Mouse (Mus musculus) forebrain, embryonic 16.5 days (tissue): ENCODE results near the gene Rasd2. TPM values are rescaled to one million over a fixed set of nuclear protein-coding genes. Genes with fewer than 3 reads are reported as not detected.
A peak's percentile ranks its signal among the peaks of the same experiment; 100 is the strongest.

Experiments
- ATAC-seq: fragments of 200-750 bp; cut with Nextera tagmentation; 2 replicates; pipeline ENCODE4 v1.8.0; 2017; ENCODE audit warnings: mild to moderate bottlenecking, moderate library complexity
- H3K27ac ChIP-seq: fragments of 300-500 bp; sonication (generic); 2 replicates; pipeline ENCODE4 v1.5.1; 2014; ENCODE audit warnings: low read length, control low read depth
- H3K27me3 ChIP-seq: fragments of 300-500 bp; sonication (generic); replicated peaks from 2 replicates; pipeline ENCODE4 v1.6.1; 2014; ENCODE audit warnings: low read length; ENCODE audit not compliant: control insufficient read depth, insufficient read depth
- H3K36me3 ChIP-seq: fragments of 300-500 bp; sonication (generic); 2 replicates; pipeline ENCODE4 v1.6.1; 2014; ENCODE audit not compliant: control insufficient read depth, insufficient read depth
- H3K4me1 ChIP-seq: fragments of 300-500 bp; sonication (generic); replicated peaks from 2 replicates; pipeline ENCODE4 v1.6.1; 2014; ENCODE audit warnings: low read length; ENCODE audit not compliant: control insufficient read depth, insufficient read depth
- H3K4me2 ChIP-seq: fragments of 300-500 bp; sonication (generic); 2 replicates; pipeline ENCODE4 v1.6.1; 2014; ENCODE audit warnings: mild to moderate bottlenecking, low read length, control low read depth
- H3K4me3 ChIP-seq: fragments of 300-500 bp; sonication (generic); replicated peaks from 2 replicates; pipeline ENCODE4 v1.5.1; 2014; ENCODE audit warnings: mild to moderate bottlenecking, low read length, control low read depth
- H3K9ac ChIP-seq: fragments of 300-500 bp; sonication (generic); replicated peaks from 2 replicates; pipeline ENCODE4 v1.6.1; 2014; ENCODE audit warnings: low read depth, low read length, control low read depth
- H3K9me3 ChIP-seq: fragments of 300-500 bp; sonication (generic); 2 replicates; pipeline ENCODE4 v1.6.1; 2016; ENCODE audit warnings: low read length; ENCODE audit not compliant: control insufficient read depth
- WGBS: fragments of 180-500 bp; shearing (Covaris S2); extraction: QIAGEN DNeasy Blood & Tissue Kit; methylation state at CpG from one replicate; pipeline ENCODE4 v1.1.7; 2014; 5-methylcytosine and 5-hydroxymethylcytosine counted together
- polyA plus RNA-seq: library from polyadenylated mRNA; unstranded; fragments of >200 nt; fragmentation: Nextera tagmentation; extraction: Ambion mirVana; gene quantifications from 2 replicates; pipeline ENCODE4 v1.2.1, GENCODE M21; 2015

Gene Rasd2
- 0.70 and 1.4 TPM in 2 replicates for polyA plus RNA-seq

- H3K4me1 ChIP-seq, result peaks cover 12% of the 10 kb centered on the region
- H3K27me3 ChIP-seq, result peaks cover 31% of the 10 kb centered on the region
- H3K4me2 ChIP-seq, result peak within 1 kb of the TSS; percentile 93
- 2% methylated on average over 41 of the region's 42 CpGs for WGBS
- H3K9me3 ChIP-seq, result no peaks in the 10 kb centered on the region
- ATAC-seq, result peak; percentile 4; the same call in 1 of the 2 replicates
- H3K27ac ChIP-seq, result no peak within 1 kb of the TSS
- peak within 1 kb of the TSS; percentile 53 for H3K4me3 ChIP-seq
- no peaks in the 10 kb centered on the region for H3K36me3 ChIP-seq
- peak within 1 kb of the TSS; percentile 49 for H3K9ac ChIP-seq
Measured at GRCm38 (mm10) chr8:75213686-75214085, at the start of gene Rasd2. Gene Rasd2, plus strand, starts transcription at chr8:75213944.

- 27% methylated on average over 5 of the region's 5 CpGs for WGBS
- Histone ChIP-seq H3K9ac (no peak overlapping the region), H3K27me3 (no peaks in the 10 kb centered on the region), H3K4me2 (no peak overlapping the region), H3K27ac (no peak overlapping the region), H3K36me3 (no peaks in the 10 kb centered on the region), H3K4me3 (no peak overlapping the region), H3K4me1 (no peaks in the 10 kb centered on the region), H3K9me3 (no peaks in the 10 kb centered on the region)
- peak; percentile 77 for ATAC-seq
Measured at GRCm38 (mm10) chr8:75169363-75169762, 44.4 kb upstream of the Rasd2 start.

GRCm38 (mm10) chr8:75172009-75172685 is 41.6 kb upstream of the Rasd2 start:
- Histone ChIP-seq H3K27me3 (no peaks in the 10 kb centered on the region), H3K4me2 (no peak overlapping the region), H3K4me1 (no peaks in the 10 kb centered on the region), H3K9ac (no peak overlapping the region), H3K4me3 (no peak overlapping the region), H3K36me3 (no peaks in the 10 kb centered on the region), H3K27ac (no peak overlapping the region), H3K9me3 (no peaks in the 10 kb centered on the region)
- ATAC-seq, result no peak
- WGBS, result 82% methylated on average over 6 of the region's 6 CpGs

GRCm38 (mm10) chr8:75193022-75193421 is 20.7 kb upstream of the Rasd2 start:
- H3K9me3 ChIP-seq, result no peaks in the 10 kb centered on the region
- H3K4me1 ChIP-seq, result no peaks in the 10 kb centered on the region
- no peak for ATAC-seq
- H3K27ac ChIP-seq, result no peak overlapping the region
- H3K4me2 ChIP-seq, result no peak overlapping the region
- no peaks in the 10 kb centered on the region for H3K36me3 ChIP-seq
- H3K9ac ChIP-seq, result no peak overlapping the region
- 88% methylated on average over 3 of the region's 3 CpGs for WGBS
- H3K4me3 ChIP-seq, result no peak overlapping the region
- H3K27me3 ChIP-seq, result no peaks in the 10 kb centered on the region

GRCm38 (mm10) chr8:75194473-75195071 is 19.2 kb upstream of the Rasd2 start:
- no peaks in the 10 kb centered on the region for H3K36me3 ChIP-seq
- H3K27me3 ChIP-seq, result no peaks in the 10 kb centered on the region
- H3K9ac ChIP-seq, result no peak overlapping the region
- no peaks in the 10 kb centered on the region for H3K9me3 ChIP-seq
- no peak for ATAC-seq
- H3K4me3 ChIP-seq, result no peak overlapping the region
- H3K4me1 ChIP-seq, result no peaks in the 10 kb centered on the region
- WGBS, result 43% methylated on average over 4 of the region's 4 CpGs
- no peak overlapping the region for H3K4me2 ChIP-seq
- no peak overlapping the region for H3K27ac ChIP-seq

GRCm38 (mm10) chr8:75197170-75197569 is 16.6 kb upstream of the Rasd2 start:
- Histone ChIP-seq H3K9ac (no peak overlapping the region), H3K4me1 (no peaks in the 10 kb centered on the region), H3K4me2 (no peak overlapping the region), H3K9me3 (no peaks in the 10 kb centered on the region), H3K36me3 (no peaks in the 10 kb centered on the region), H3K27me3 (no peaks in the 10 kb centered on the region), H3K4me3 (no peak overlapping the region), H3K27ac (no peak overlapping the region)
- no peak for ATAC-seq
- 83% methylated on average over 3 of the region's 3 CpGs for WGBS

- H3K27me3 ChIP-seq, result no peaks in the 10 kb centered on the region
- ATAC-seq, result no peak
- no peak overlapping the region for H3K4me3 ChIP-seq
- no peak overlapping the region for H3K27ac ChIP-seq
- H3K9me3 ChIP-seq, result no peaks in the 10 kb centered on the region
- no peaks in the 10 kb centered on the region for H3K4me1 ChIP-seq
- 76% methylated on average over 4 of the region's 4 CpGs for WGBS
- no peaks in the 10 kb centered on the region for H3K36me3 ChIP-seq
- H3K4me2 ChIP-seq, result no peak overlapping the region
- no peak overlapping the region for H3K9ac ChIP-seq
Measured at GRCm38 (mm10) chr8:75197862-75198261, 15.9 kb upstream of the Rasd2 start.

GRCm38 (mm10) chr8:75198300-75198699 is 15.4 kb upstream of the Rasd2 start:
- Histone ChIP-seq H3K9ac (no peak overlapping the region), H3K27ac (no peak overlapping the region), H3K4me2 (no peak overlapping the region), H3K27me3 (no peaks in the 10 kb centered on the region), H3K4me1 (no peaks in the 10 kb centered on the region), H3K4me3 (no peak overlapping the region), H3K36me3 (no peaks in the 10 kb centered on the region), H3K9me3 (no peaks in the 10 kb centered on the region)
- no peak for ATAC-seq

GRCm38 (mm10) chr8:75198988-75199765 is 14.6 kb upstream of the Rasd2 start:
- H3K4me1 ChIP-seq, result no peaks in the 10 kb centered on the region
- no peak overlapping the region for H3K27ac ChIP-seq
- H3K36me3 ChIP-seq, result no peaks in the 10 kb centered on the region
- WGBS, result 56% methylated on average over 5 of the region's 5 CpGs
- no peak overlapping the region for H3K4me2 ChIP-seq
- H3K27me3 ChIP-seq, result no peaks in the 10 kb centered on the region
- H3K9ac ChIP-seq, result no peak overlapping the region
- H3K9me3 ChIP-seq, result no peaks in the 10 kb centered on the region
- H3K4me3 ChIP-seq, result no peak overlapping the region
- peak; percentile 70 for ATAC-seq
